Mouse (Mus musculus) layer of hippocampus, postnatal 36 days (tissue): ENCODE data around the gene Olfr477. TPM values are rescaled to one million over a fixed set of nuclear protein-coding genes. Genes with fewer than 3 reads are reported as not detected.
"Not testable (repeated sequence)": the region's sequence is repeated elsewhere in the genome, so short reads cannot be mapped to it uniquely, and the experiment has no call there.

Experiments
- DNase-seq, 2 experiments: peaks; one replicate each; pipeline ENCODE4 v3.0.0; 2022
- total RNA-seq, 2 experiments: library from RNA; stranded (reverse); gene quantifications; 2 replicates each; pipeline ENCODE4 v1.2.3; 2021

Gene Olfr477
- total RNA-seq = not detected

- no peak for DNase-seq
Observed at GRCm38 (mm10) chr7:107986393-107986792, at the start of gene Olfr477. Gene Olfr477, plus strand, starts transcription at chr7:107986693.

DNA sequence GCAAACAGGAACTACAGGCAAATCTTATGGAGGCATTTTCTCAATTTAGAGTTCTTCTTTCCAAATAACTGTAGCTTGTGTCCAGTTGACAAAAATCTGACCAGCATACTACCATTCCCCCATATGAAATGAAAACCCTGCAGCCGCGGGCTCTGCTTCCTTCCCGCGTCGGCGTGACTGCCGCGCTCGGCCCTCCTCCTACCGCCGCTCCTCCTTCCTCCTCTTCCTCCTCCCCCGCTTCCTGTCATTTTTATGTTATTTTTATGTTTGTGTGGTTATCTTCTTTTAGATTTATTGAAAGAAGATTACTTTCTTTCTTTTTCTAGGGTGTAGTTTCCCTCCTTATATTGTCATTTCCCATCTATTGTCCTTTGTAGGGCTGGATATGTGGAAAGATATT, 34.0 kb upstream of the Olfr477 start:
- not testable (repeated sequence) for DNase-seq

GRCm38 (mm10) chr7:107954343-107954742, 32.1 kb upstream of the Olfr477 start, which contains the start of gene Olfr474:
Gene Olfr474, plus strand, starts transcription at chr7:107954643.
- DNase-seq = no peak

- no peak for DNase-seq
Observed at GRCm38 (mm10) chr7:107964503-107964902, 22.0 kb upstream of the Olfr477 start, which contains the start of gene Olfr476. Gene Olfr476, plus strand, starts transcription at chr7:107964803.

DNA sequence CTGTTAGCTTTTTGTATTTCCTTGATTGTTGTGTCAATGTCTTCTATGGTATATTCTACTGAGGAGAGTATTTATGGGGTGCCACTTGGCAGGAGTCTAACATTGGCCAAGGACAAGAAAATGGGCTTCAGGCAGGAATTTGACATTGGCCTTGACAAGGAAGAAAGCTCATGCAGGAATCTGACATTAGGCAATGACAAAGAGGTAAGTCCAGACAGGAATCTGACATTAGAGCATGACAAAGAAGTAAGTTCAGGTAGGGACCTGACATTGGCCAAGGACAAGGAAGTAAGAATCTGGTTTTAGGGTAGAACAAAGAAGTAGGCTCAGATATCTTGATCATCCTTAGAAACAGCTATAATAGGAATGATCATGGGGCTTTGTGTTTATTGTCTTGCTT, 27.8 kb downstream of the Olfr477 start:
- not testable (repeated sequence) for DNase-seq

GRCm38 (mm10) chr7:108033889-108034288, 47.4 kb downstream of the Olfr477 start, which contains the start of gene Olfr478:
Gene Olfr478, minus strand, starts transcription at chr7:108033989.
- no peak for DNase-seq

Other genes with a start within 250 kb of the Olfr477 start
- gene Cyb5r2, start 228.7 kb upstream of the Olfr477 start, total RNA-seq = not detected
- not detected for gene Ovch2, start 185.5 kb upstream of the Olfr477 start, total RNA-seq
- gene Olfr467, start 174.4 kb upstream of the Olfr477 start, total RNA-seq = not detected
- gene Olfr469, start 161.2 kb upstream of the Olfr477 start, total RNA-seq = not detected
- gene Olfr470, start 139.2 kb upstream of the Olfr477 start, total RNA-seq = not detected
- gene Olfr472, start 88.8 kb upstream of the Olfr477 start, total RNA-seq = not detected
- gene Olfr473, start 56.2 kb upstream of the Olfr477 start, total RNA-seq = not detected
- not detected for gene Olfr474, start 32.0 kb upstream of the Olfr477 start, total RNA-seq
- not detected for gene Olfr476, start 21.9 kb upstream of the Olfr477 start, total RNA-seq
- not detected for gene Olfr478, start 47.3 kb downstream of the Olfr477 start, total RNA-seq
- gene Olfr479, start 64.0 kb downstream of the Olfr477 start, total RNA-seq = not detected
- gene Olfr480, start 80.7 kb downstream of the Olfr477 start, total RNA-seq = not detected
- gene Olfr481, start 93.2 kb downstream of the Olfr477 start, total RNA-seq = not detected
- gene Olfr482, start 110.9 kb downstream of the Olfr477 start, total RNA-seq = 1 to 10 TPM; 2.0 to 2.6 TPM
- gene Olfr483, start 114.2 kb downstream of the Olfr477 start, total RNA-seq = not detected
- gene Olfr484, start 140.8 kb downstream of the Olfr477 start, total RNA-seq = not detected
- not detected for gene Olfr485, start 173.2 kb downstream of the Olfr477 start, total RNA-seq
- not detected for gene Olfr486, start 186.0 kb downstream of the Olfr477 start, total RNA-seq
- gene Olfr487, start 227.9 kb downstream of the Olfr477 start, total RNA-seq = not detected